Mouse (Mus musculus) liver, adult 2 months (tissue): ENCODE measurements around the gene Lilrb4a. TPM values are rescaled to one million over a fixed set of nuclear protein-coding genes. Genes with fewer than 3 reads are reported as not detected.
A peak's percentile ranks its signal among the peaks of the same experiment; 100 is the strongest.
"Not testable (repeated sequence)": the region's sequence is repeated elsewhere in the genome, so short reads cannot be mapped to it uniquely, and the experiment has no call there.

Experiments used
- DNase-seq: peaks from one replicate; pipeline ENCODE4 v3.0.0-alpha.2; 2011; ENCODE audit warnings: low read depth, low spot score; ENCODE audit errors: extremely low read depth
- H3K27ac ChIP-seq: fragments of 200-500 bp; replicated peaks from 2 replicates; pipeline ENCODE4 v1.5.1; 2012; ENCODE audit warnings: low read depth, mild to moderate bottlenecking, control low read depth, inconsistent platforms, low read length; ENCODE audit not compliant: insufficient read depth
- H3K27me3 ChIP-seq: fragments of 200-500 bp; 2 replicates; pipeline ENCODE4 v1.6.1; 2012; ENCODE audit warnings: mild to moderate bottlenecking, moderate library complexity, low read length, inconsistent platforms; ENCODE audit not compliant: control insufficient read depth, insufficient read depth
- H3K36me3 ChIP-seq: fragments of 200-500 bp; 2 replicates; pipeline ENCODE4 v1.6.1; 2012; ENCODE audit warnings: low read length, inconsistent platforms; ENCODE audit not compliant: control insufficient read depth, insufficient read depth
- H3K4me1 ChIP-seq: fragments of 200-500 bp; 2 replicates; pipeline ENCODE4 v1.6.1; 2011; ENCODE audit warnings: low read length; ENCODE audit not compliant: control insufficient read depth, insufficient read depth
- H3K4me3 ChIP-seq: fragments of 200-500 bp; 2 replicates; pipeline ENCODE4 v1.5.1; 2011; ENCODE audit warnings: low read depth, mild to moderate bottlenecking, control low read depth, low read length, moderate library complexity; ENCODE audit not compliant: insufficient read depth
- H3K79me2 ChIP-seq: fragments of 200-500 bp; 2 replicates; pipeline ENCODE4 v1.6.1; 2012; ENCODE audit warnings: inconsistent platforms, mild to moderate bottlenecking, low read length, moderate library complexity; ENCODE audit not compliant: control insufficient read depth, insufficient read depth
- H3K9ac ChIP-seq: fragments of 200-500 bp; 2 replicates; pipeline ENCODE4 v1.6.1; 2012; ENCODE audit warnings: low read depth, mild to moderate bottlenecking, control low read depth, inconsistent platforms, low read length
- CTCF ChIP-seq: fragments of 200-500 bp; IDR thresholded peaks from 2 replicates; pipeline ENCODE4 v1.5.1; 2011; ENCODE audit warnings: low read depth, low read length, control low read depth
- POLR2A ChIP-seq: fragments of 200-500 bp; IDR thresholded peaks from 2 replicates; pipeline ENCODE4 v1.6.1; 2011; ENCODE audit warnings: low read length, control low read depth; ENCODE audit not compliant: insufficient read depth; ENCODE audit errors: extremely low read depth
- WGBS: fragments of 180-500 bp; shearing (Covaris S2); methylation state at CpG from one replicate; pipeline ENCODE4 v1.1.7; 2018; 5-methylcytosine and 5-hydroxymethylcytosine counted together
- polyA plus RNA-seq: library from polyadenylated mRNA; depleted of rRNA; stranded (reverse); fragments of >200 nt; gene quantifications from 2 replicates; pipeline ENCODE4 v1.2.3, GENCODE M21; 2012; rRNA removed
- total RNA-seq: library from RNA; depleted of rRNA; stranded (reverse); fragments of >200 nt; gene quantifications from 2 replicates; pipeline ENCODE4 v1.2.3, GENCODE M21; 2014; rRNA removed

Gene Lilrb4a
- total RNA-seq (6.2 and 7.0 TPM in 2 replicates), polyA plus RNA-seq (0.39 and 0.76 TPM in 2 replicates)

GRCm38 (mm10) chr10:51490691-51491090, at the start of gene Lilrb4a:
TSS of gene Lilrb4a (plus strand) at chr10:51490956.
- H3K4me1 ChIP-seq, H3K79me2 ChIP-seq, H3K27ac ChIP-seq, H3K9ac ChIP-seq, H3K36me3 ChIP-seq, H3K4me3 ChIP-seq, H3K27me3 ChIP-seq: not testable (repeated sequence)
- peak; percentile 20 for DNase-seq
- WGBS = no CpG with 5 or more reads among the region's 2 CpGs

DNA sequence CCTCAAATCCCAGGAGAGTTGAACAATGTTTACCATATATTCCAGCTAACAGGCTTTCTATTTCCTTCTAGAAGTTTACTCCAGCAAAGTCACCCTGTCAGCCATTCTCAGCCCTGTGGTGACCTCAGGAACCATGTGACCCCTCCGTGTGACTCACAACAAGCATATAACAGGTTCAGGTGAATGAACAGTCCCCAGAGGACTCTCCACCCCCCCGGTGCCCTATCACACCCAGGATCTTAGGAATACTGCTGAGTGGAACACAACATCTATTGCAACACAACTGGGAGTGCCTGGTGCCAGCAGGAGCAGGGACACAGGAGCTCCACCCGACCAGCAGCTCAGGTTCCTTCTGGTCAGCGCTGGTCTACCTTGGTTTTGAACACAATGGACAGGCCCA, 39.1 kb upstream of the Lilrb4a start:
- Histone ChIP-seq H3K36me3 (no peaks in the 10 kb centered on the region), H3K27me3 (no peaks in the 10 kb centered on the region), H3K79me2 (no peaks in the 10 kb centered on the region), H3K4me1 (no peaks in the 10 kb centered on the region), H3K4me3 (no peak overlapping the region), H3K27ac (peak overlapping the region; percentile 60), H3K9ac (no peak overlapping the region)
- no peak for TF ChIP-seq POLR2A
- no peak for TF ChIP-seq CTCF
- DNase-seq = no peak
- 73% methylated on average over 4 of the region's 4 CpGs for WGBS

DNA sequence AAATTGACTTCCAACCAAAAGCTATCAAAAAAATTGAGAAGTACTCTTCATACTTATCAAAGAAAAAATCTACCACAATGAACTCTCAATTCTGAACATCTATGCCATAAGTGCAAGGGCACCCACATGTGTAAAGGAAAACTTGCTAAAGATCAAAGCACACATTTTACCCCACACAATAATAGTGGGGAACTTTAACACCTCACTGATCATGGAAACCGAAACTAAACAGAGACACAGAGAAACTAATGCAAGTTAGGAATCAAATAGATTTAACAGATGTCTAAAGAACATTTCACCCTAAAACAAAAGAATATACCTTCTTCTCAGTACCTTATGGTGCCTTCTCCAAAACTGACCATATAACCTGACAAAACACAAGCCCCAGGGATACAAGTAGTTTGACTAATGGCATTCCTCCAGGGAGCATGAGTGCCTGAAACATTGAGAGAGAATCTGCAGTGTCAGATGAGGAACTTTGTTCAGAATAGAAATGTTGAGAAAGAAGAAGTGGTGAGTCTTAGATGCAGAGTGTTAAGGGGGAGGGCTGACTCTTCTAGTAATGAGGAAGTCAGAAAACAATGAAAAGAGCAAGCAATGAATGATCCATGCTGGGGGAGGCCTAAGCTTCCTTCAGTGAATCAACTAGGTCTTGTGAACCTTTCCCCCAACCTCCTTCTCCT, 37.0 kb upstream of the Lilrb4a start:
- WGBS = 62% methylated on average over 1 of the region's 1 CpGs
- DNase-seq = peak; percentile 52
- H3K27me3 ChIP-seq = no peaks in the 10 kb centered on the region
- H3K36me3 ChIP-seq = no peaks in the 10 kb centered on the region
- no peak overlapping the region for H3K4me3 ChIP-seq
- TF ChIP-seq CTCF (no peak), POLR2A (no peak)
- no peak overlapping the region for H3K9ac ChIP-seq
- H3K79me2 ChIP-seq = no peaks in the 10 kb centered on the region
- H3K4me1 ChIP-seq = no peaks in the 10 kb centered on the region
- no peak overlapping the region for H3K27ac ChIP-seq

GRCm38 (mm10) chr10:51454365-51454764, 36.4 kb upstream of the Lilrb4a start:
- TF ChIP-seq CTCF = no peak
- WGBS = 54% methylated on average over 1 of the region's 1 CpGs
- H3K79me2 ChIP-seq = no peaks in the 10 kb centered on the region
- no peak overlapping the region for H3K9ac ChIP-seq
- no peaks in the 10 kb centered on the region for H3K4me1 ChIP-seq
- H3K27ac ChIP-seq = no peak overlapping the region
- no peaks in the 10 kb centered on the region for H3K27me3 ChIP-seq
- H3K36me3 ChIP-seq = no peaks in the 10 kb centered on the region
- no peak overlapping the region for H3K4me3 ChIP-seq
- no peak for DNase-seq

GRCm38 (mm10) chr10:51455762-51456161, 35.0 kb upstream of the Lilrb4a start:
- WGBS = 64% methylated on average over 1 of the region's 1 CpGs
- peak; percentile 41 for DNase-seq
- Histone ChIP-seq H3K9ac (no peak overlapping the region), H3K36me3 (no peaks in the 10 kb centered on the region), H3K4me3 (no peak overlapping the region), H3K27ac (peak overlapping the region; percentile 44), H3K4me1 (no peaks in the 10 kb centered on the region), H3K79me2 (no peaks in the 10 kb centered on the region), H3K27me3 (no peaks in the 10 kb centered on the region)
- no peak for TF ChIP-seq POLR2A
- no peak for TF ChIP-seq CTCF

- Histone ChIP-seq H3K4me1 (no peaks in the 10 kb centered on the region), H3K4me3 (no peak overlapping the region), H3K9ac (no peak overlapping the region), H3K79me2 (no peaks in the 10 kb centered on the region), H3K27ac (peak overlapping the region; percentile 44), H3K27me3 (no peaks in the 10 kb centered on the region), H3K36me3 (no peaks in the 10 kb centered on the region)
- WGBS = 57% methylated on average over 4 of the region's 4 CpGs
- TF ChIP-seq POLR2A = no peak
- TF ChIP-seq CTCF = no peak
- DNase-seq = no peak
Observed at GRCm38 (mm10) chr10:51456369-51456768, 34.4 kb upstream of the Lilrb4a start.

- not testable (repeated sequence) for H3K9ac ChIP-seq, H3K79me2 ChIP-seq, H3K27ac ChIP-seq, H3K27me3 ChIP-seq, H3K36me3 ChIP-seq, DNase-seq, H3K4me1 ChIP-seq, H3K4me3 ChIP-seq
- 53% methylated on average over 4 of the region's 4 CpGs for WGBS
Observed at GRCm38 (mm10) chr10:51463800-51464199, 27.0 kb upstream of the Lilrb4a start.

- not testable (repeated sequence) for H3K9ac ChIP-seq, H3K27ac ChIP-seq, H3K79me2 ChIP-seq, H3K4me3 ChIP-seq, H3K4me1 ChIP-seq, H3K27me3 ChIP-seq, H3K36me3 ChIP-seq
- peak; percentile 18 for DNase-seq
- WGBS = 81% methylated on average over 1 of the region's 3 CpGs
Observed at GRCm38 (mm10) chr10:51480397-51480796, 10.4 kb upstream of the Lilrb4a start, which contains the start of the genes Gm49339 and Lilr4b. TSS of gene Gm49339 (plus strand) at chr10:51480612. TSS of gene Lilr4b (plus strand) at chr10:51480632.
